Mouse (Mus musculus) cerebellum, adult 2 months (tissue): ENCODE data around the gene Renbp.

Experiments used
- CTCF ChIP-seq: fragments of 200-500 bp; IDR thresholded peaks from 2 replicates; pipeline ENCODE4 v1.5.1; 2011; ENCODE audit warnings: low read depth, mild to moderate bottlenecking, control low read depth, low read length, moderate library complexity, borderline replicate concordance; ENCODE audit not compliant: insufficient read depth
- POLR2A ChIP-seq: fragments of 200-500 bp; IDR thresholded peaks from 2 replicates; pipeline ENCODE4 v1.6.1; 2011; ENCODE audit warnings: low read length, control low read depth, borderline replicate concordance; ENCODE audit not compliant: insufficient read depth

DNA sequence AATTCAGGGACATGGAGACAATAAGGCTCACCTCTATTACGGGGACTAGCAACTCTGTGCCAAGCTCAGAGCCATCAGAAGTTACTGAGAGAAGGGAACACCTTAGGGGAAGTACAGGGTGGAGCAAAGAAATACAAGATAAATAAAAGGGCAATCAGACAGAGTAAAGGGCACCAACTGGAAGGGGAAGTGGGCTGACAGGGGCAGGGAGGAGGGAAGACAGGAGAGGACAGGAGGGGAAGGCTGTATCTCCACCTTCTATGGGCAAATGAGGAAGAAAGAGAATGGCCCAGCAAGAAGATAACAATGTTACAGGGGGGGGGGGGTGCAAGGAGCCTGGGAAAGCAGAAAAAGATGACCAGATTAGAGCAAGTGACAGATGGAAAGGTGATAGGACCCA is 53.6 kb downstream of the Renbp start:
- TF ChIP-seq POLR2A (no peak), CTCF (no peak)
